Mouse (Mus musculus): ENCODE data around the gene Srprb. TPM values are rescaled to one million over a fixed set of nuclear protein-coding genes. Genes with fewer than 3 reads are reported as not detected.
A peak's percentile ranks its signal among the peaks of the same experiment; 100 is the strongest.

Gene Srprb
- 10 to 100 TPM; 19.8 to 22.3 TPM for total RNA-seq (2021)
- long read RNA-seq, experiment 1, transcript Srprb-201 (7 exons, 3,064 nt) = major isoform, 33 of 36 reads
- long read RNA-seq, experiment 1, partial matches to known transcripts = 0 of 36 reads
- long read RNA-seq, experiment 1, other reads (novel, unspliced or antisense) = 3 of 36 reads
- long read RNA-seq, experiment 2, transcript Srprb-201 (7 exons, 3,064 nt) = major isoform, 29 of 31 reads
- long read RNA-seq, experiment 2, partial matches to known transcripts = 0 of 31 reads
- long read RNA-seq, experiment 2, other reads (novel, unspliced or antisense) = 2 of 31 reads

- peak; percentile 86 to 95 for DNase-seq (ENCODE audit: low spot score in 2 of 2)
Measured at GRCm38 (mm10) chr9:103201561-103202260, at the start of gene Srprb. Gene Srprb, minus strand, starts transcription at chr9:103202137.

- no peak for DNase-seq (ENCODE audit: low spot score in 2 of 2)
Measured at GRCm38 (mm10) chr9:103248618-103249017, 46.7 kb upstream of the Srprb start.

- no peak for DNase-seq (ENCODE audit: low spot score in 2 of 2)
Measured at GRCm38 (mm10) chr9:103246526-103247168, 44.7 kb upstream of the Srprb start.

DNA sequence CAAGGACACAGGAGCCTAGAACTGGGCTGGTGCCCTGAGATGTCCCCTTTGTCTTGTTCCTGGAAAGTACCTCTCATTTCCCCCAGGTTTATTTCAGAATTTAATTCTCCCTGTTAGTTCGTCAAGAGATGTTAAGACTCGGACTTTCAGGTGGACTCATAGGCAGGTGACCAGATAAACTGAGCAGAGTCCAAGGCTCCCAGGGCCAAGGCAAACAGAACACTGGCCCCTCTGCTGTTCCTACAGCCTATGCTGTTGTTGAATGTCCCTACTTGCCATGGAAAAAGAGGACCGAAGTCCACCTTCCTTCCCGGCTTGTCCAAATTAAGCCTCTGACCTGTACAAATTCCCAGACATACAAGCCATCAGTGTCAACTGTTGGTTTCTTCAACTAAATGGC, 41.7 kb upstream of the Srprb start:
- no peak for DNase-seq (ENCODE audit: low spot score in 2 of 2)

- no peak for DNase-seq (ENCODE audit: low spot score in 2 of 2)
Measured at GRCm38 (mm10) chr9:103241206-103241605, 39.3 kb upstream of the Srprb start.

GRCm38 (mm10) chr9:103239471-103239870, 37.5 kb upstream of the Srprb start:
- DNase-seq (ENCODE audit: low spot score in 2 of 2) = no peak

- DNase-seq (ENCODE audit: low spot score in 2 of 2) = no peak
Measured at GRCm38 (mm10) chr9:103234565-103235165, 32.7 kb upstream of the Srprb start.

GRCm38 (mm10) chr9:103234059-103234458, 32.1 kb upstream of the Srprb start:
- no peak for DNase-seq (ENCODE audit: low spot score in 2 of 2)

DNA sequence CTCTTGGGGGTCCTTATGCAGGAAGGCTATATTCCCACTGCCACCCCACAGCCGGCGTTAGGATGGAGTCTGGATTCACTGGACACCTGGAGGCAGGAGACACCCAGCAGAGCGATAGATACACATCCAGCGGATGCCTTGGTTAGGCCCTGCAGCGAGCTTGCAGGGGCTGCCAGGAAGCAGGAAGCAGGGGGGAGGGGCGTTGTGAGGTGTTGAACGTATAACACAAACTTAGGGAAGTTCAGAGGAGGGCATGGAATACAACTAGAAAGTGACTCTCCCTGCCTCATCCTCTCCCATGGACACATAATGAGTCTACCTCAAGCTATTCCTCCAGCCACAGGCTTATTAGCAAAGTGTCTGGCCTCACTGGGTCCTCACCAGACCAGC, 31.1 kb upstream of the Srprb start:
- no peak for DNase-seq (ENCODE audit: low spot score in 2 of 2)

GRCm38 (mm10) chr9:103232232-103233005, 30.5 kb upstream of the Srprb start:
- DNase-seq (ENCODE audit: low spot score in 2 of 2) = no peak

DNA sequence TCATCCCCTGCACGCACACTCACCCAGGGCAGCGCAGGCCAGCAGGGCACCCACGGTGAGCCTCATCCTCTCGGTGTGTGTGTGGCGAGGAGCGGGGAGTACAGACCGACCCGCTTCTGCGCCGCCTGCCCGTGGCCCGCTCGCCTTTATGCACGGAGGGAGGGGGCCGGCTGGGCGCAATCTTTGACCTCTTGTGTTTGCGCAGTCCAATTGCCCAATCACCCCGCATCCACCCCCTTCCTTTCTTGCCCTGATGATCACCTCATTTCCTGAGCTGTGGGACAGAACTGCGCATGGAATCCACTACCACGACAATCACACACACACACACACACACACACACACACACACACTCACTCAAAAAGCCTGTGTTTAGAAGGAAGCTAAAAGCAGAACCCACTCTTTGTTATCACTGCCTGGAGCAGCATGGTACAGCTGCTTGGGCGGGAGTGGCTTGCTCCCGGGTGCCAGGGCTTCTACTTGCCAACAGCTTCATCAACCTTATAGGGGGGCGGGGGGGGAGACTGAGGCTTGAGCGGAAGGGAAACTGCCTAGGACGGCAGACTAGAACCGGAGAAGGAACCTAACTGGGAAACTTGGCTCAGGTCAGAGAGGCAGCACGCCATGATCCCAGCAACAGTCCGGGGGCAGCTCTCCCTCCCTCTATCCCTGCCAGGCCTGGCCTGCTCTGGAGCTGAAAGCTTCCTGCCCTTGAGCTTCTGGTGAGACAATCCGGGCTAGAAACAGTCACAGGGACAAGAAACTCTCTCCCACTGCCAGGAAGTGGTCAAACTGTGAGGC, 28.4 kb upstream of the Srprb start, which contains the start of the genes Gm20425 and Trf:
Gene Gm20425, minus strand, starts transcription at position 157 of the 801 bp plus-strand sequence.
Gene Trf, minus strand, starts transcription at position 294 of the 801 bp plus-strand sequence.
- DNase-seq (ENCODE audit: low spot score in 2 of 2) = peak in 1 of 2 experiments; percentile 19

DNA sequence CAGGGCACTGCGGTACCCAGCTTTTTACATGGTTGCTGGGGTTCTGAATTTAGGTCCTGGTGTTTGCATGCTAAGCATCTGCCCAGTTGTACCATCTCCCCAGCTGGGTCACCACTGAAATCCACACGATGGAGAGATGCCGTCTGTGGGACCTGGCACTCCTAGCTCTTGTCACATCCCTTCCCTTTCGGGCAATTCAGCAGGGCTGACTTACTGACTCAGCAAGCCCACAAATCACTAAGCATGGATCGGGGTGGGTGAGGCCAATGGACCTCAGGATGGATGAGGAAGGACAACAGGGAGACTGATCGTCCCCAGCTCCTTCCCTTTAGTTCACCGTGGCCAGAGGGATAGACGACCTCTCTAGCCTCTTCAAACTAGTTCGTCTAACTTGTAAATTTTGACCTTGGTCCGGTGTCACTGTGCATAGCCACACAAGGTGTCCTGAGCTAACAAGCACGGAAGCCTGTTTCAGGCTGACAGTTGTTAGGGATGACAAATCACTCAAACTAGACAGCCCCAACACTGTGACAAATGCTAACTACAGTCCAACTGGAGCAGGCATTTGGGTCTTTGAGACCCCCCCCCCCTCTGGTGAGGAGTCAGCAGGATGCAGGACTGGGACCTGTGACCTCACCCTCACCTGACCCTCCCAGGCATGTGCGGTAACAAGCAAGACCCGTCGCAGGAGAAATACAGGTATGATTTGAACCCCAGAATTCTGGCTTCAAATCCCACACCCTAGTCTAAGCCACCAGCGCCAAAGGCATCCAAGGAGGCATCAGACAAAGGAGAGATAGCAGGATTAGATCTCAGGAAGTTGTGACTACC, 27.3 kb upstream of the Srprb start:
- DNase-seq (ENCODE audit: low spot score in 2 of 2) = no peak

- DNase-seq (ENCODE audit: low spot score in 2 of 2) = no peak
Measured at GRCm38 (mm10) chr9:103228370-103229003, 26.6 kb upstream of the Srprb start.

DNA sequence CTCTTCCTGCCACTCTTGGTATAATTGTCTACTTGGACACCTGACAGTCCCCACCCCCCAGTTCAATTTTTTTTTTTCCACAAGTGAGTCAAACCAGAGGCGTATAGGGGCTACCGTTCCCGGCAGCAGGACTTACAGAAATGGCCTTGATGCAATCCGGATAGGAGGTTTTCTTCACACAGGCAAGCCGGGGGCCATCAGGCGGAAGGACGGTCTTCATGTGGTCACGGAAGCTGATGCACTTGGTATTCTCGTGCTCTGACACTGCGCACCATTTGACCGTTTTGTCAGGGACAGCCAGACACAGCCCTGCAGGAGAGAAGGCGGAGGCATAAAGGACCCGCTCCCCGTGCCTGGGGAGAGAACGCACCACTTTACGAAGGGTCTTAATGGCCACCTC, 25.8 kb upstream of the Srprb start:
- no peak for DNase-seq (ENCODE audit: low spot score in 2 of 2)

- DNase-seq (ENCODE audit: low spot score in 2 of 2) = peak in 1 of 2 experiments; percentile 44
Measured at GRCm38 (mm10) chr9:103226806-103227205, 24.9 kb upstream of the Srprb start.

- DNase-seq (ENCODE audit: low spot score in 2 of 2) = no peak
Measured at GRCm38 (mm10) chr9:103225464-103225863, 23.5 kb upstream of the Srprb start.

- DNase-seq (ENCODE audit: low spot score in 2 of 2) = no peak
Measured at GRCm38 (mm10) chr9:103224721-103225120, 22.8 kb upstream of the Srprb start.

DNA sequence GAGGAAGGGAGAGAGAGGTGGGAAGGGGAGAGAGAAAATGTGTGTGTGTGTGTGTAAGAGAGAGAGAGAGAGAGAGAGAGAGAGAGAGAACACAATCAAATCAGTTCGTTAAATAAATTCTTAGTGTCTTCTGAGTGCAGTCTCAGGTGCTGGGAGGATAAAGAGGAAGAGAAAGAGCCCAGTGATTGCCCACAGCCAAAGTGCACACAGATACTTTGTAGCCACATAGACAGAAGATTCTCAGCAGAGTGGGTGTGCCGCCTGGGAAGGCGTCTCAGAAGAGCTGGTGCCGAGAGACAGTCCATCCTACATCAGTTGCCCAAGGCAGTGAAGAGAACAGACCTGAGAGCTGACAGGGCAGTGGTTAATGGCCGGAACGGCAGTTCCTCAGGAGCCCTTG, 12.3 kb upstream of the Srprb start:
- no peak for DNase-seq (ENCODE audit: low spot score in 2 of 2)

DNA sequence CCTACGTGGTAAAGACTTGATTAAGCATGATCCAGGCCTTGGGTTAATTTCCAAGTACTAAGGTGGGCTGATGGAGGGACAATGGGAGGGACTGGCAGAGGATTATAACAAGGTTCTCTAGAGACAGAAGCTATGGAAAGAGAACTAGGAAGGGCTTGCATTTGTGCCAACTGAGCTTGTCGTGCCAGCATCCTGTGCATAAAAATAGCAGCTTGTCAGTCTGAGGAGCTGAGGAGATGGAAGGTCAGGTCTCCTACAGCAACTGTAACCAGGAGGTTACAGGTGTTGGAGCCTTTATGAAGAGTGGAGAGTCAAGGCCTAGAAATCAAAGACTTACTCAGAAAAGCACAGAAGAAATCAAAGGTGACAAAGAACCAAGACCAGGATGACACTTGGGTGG, 11.7 kb upstream of the Srprb start:
- DNase-seq (ENCODE audit: low spot score in 2 of 2) = no peak
